Mouse (Mus musculus) heart, postnatal 25 days (tissue): ENCODE measurements around the gene Zfp335. TPM values are rescaled to one million over a fixed set of nuclear protein-coding genes. Genes with fewer than 3 reads are reported as not detected.

ENCODE experiments used
- DNase-seq: peaks from one replicate; pipeline ENCODE4 v3.0.0; 2022; ENCODE audit warnings: low spot score
- intact Hi-C: fragments of 180-260 bp; cut with DNase I; formaldehyde crosslinking; loops from one replicate; pipeline ENCODE4 v1.15.1; 2025
- total RNA-seq, 2 experiments: library from RNA; stranded (reverse); gene quantifications; 2 replicates each; pipeline ENCODE4 v1.2.3; 2021

Zfp335 gene
- total RNA-seq = 1 to 10 TPM; 8.6 to 9.2 TPM

DNA sequence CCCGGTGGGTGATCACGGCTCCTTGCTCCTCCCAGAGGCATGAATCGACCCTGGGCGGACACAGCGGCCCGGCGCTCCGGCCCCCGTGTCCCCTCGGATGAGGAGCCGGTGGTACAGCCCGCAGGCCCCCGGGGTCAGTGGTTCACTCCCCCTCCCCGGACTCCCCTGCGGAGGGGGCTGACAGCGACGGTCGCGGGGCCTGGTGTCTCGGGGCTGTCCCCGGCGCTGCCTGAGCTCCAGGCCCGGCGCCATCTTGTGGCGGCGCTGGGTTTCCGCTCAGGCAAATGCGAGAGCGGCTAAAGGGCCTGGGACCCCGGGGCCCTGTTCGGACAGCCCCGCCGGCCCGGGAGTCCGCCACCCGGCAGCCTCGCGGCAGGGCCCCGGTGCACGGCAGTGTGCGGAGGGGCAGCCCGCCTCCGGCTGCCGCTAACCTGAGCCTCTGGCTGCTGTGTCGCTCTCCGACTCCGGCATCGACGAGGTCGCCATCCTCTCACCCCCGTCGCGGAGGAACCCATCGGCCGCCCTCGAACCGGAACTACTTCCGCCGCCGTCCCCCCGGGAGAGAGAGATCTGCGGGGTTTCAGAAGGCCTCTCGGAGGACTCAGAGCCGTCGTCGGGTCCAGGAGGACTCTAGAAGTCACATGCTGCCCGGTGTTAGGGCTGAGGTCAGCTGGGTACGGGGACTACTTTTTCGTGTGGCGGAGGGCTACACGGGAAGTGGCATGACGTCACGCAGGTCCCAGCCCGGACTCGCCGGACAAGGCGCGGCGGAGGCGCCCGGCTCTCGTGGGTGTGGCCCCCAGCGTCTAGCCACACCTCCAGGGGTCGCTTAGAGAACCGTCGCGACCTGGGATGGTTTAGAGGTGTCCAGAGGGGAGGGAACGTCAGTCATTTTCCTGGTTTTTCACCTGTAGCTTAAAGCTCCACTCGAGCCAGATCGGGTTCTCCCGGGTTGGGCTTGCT, at the start of gene Zfp335:
Zfp335 (minus strand) TSS at position 672 of the 963 bp plus-strand sequence.
- intact Hi-C loops = loop anchor here (2.0 kb wide), 1 partner anchor 79 kb away; the partner anchor contains the start of genes Ctsa and Neurl2
- peak; percentile 89 for DNase-seq

DNA sequence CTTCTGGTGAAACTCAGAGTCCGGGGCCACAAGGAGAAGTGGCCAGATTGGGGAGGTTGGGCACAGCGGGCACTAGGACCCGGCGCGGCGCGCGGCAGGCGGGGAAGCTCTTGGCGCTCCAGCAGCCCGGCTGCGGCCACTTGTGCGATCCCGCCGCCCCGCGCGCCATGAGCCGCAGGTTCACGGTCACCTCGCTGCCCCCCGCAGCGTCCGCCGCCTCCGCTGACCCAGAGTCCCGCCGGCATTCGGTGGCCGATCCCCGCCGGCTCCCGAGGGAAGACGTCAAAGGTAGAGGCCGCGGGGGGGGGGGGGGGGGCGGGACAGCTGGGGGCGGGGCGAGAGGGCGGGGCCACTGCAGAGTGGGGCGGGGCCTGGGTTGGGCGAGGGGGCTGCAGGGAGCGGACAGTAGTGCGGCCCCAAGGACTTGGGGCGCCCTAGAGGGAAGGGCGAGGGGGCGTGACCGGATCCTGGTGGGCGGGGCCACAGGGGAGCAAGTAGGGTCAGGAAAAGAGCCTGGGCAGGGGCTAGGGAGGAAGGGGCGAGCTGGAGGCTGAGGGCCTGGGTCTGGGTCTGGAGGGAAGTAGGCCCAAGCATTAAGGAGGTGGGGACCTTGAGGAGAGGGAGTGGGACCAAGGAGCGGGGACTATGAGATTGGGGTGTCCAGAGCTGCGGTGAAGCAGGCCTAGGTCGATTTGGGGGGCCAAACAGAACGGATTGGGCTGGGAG, 49.3 kb upstream of the Zfp335 start, which contains the start of gene Slc12a5:
Slc12a5 (plus strand) TSS at position 87 of the 726 bp plus-strand sequence.
- intact Hi-C loops = loop anchor here (2.0 to 10.0 kb wide), 4 partner anchors 72 to 404 kb away; partner anchors contain the start of gene Zfp663
- no peak for DNase-seq

GRCm38 (mm10) chr2:164957548-164958315, 46.2 kb upstream of the Zfp335 start:
- intact Hi-C loops = loop anchor here (10.0 kb wide), 1 partner anchor 317 kb away; no protein-coding TSS in a partner anchor
- no peak for DNase-seq

GRCm38 (mm10) chr2:164956195-164956594, 44.6 kb upstream of the Zfp335 start:
- DNase-seq = no peak
- intact Hi-C loops = loop anchor here (10.0 kb wide), 1 partner anchor 319 kb away; no protein-coding TSS in a partner anchor

- intact Hi-C loops = loop anchor here (10.0 kb wide), 1 partner anchor 319 kb away; no protein-coding TSS in a partner anchor
These were observed 44.2 kb upstream of the Zfp335 start for GRCm38 (mm10) chr2:164955725-164956124.

DNA sequence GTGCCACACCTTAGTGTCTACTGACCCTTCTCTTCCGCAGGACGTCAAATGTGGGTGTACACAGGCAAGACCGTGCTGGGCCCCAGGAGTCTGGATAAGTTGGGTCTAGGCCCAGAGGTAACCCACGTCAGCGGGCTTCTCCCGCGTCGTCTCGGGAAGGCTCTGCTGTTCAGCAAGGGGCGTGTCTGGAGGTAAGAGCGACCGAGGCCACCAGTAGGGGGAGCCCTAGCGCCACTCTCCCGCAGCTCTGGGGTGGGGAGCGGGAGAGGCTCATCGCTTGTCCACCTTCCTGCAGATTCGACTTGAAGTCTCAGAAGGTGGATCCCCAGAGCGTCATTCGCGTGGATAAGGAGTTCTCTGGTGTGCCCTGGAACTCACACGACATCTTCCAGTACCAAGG, 41.7 kb upstream of the Zfp335 start:
- no peak for DNase-seq
- intact Hi-C loops = loop anchor here (2.0 to 10.0 kb wide), 2 partner anchors 80 to 322 kb away; no protein-coding TSS in a partner anchor

More at GRCm38 (mm10) chr2:164955725-164956124, 44.2 kb upstream of the Zfp335 start:
- DNase-seq = no peak

- no peak for DNase-seq
- intact Hi-C loops = loop anchor here (2.0 to 10.0 kb wide), 2 partner anchors 80 to 322 kb away; no protein-coding TSS in a partner anchor
These were observed 40.9 kb upstream of the Zfp335 start for GRCm38 (mm10) chr2:164952448-164952847.

DNA sequence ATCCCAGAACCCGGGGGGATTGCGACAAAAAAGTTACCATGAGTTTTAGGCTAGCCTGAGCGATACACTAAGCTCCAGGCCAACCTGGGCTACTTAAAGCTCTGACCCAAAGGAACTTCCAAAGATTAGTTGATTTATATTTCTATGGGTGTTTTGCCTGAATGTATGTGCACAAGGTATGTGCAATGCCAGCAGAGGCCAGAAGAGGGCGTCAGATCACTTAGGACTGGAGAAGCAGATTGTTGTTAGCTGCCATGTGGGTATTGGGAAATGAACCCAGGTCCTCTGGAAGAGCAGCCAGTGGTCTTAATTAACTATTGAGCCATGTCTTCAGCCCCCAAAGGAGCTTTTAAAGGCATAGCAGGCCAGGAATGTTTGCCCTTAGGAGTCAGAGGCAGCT, 40.2 kb upstream of the Zfp335 start:
- intact Hi-C loops = loop anchor here (2.0 to 10.0 kb wide), 2 partner anchors 81 to 323 kb away; no protein-coding TSS in a partner anchor
- no peak for DNase-seq

DNA sequence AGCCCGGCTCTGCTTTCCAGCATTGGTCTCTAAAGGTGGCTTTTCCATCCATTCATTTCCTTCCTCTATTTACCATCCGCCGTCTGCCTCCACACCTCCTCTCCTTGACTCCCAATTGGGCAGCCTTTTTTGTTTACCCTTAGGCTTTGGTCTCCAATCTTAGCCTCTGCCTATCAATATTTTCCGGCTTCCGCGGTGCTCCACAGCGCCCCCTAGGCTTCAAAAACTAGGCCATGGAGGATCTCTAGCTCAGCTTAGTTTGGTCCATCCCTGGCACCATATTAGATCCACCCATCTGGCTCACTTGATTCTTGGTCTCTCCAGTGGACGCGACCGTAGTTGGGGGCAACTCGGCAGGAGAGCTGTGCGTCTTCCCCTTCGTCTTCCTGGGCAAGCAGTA, 38.9 kb upstream of the Zfp335 start:
- DNase-seq = no peak
- intact Hi-C loops = loop anchor here (10.0 kb wide), 1 partner anchor 324 kb away; no protein-coding TSS in a partner anchor

DNA sequence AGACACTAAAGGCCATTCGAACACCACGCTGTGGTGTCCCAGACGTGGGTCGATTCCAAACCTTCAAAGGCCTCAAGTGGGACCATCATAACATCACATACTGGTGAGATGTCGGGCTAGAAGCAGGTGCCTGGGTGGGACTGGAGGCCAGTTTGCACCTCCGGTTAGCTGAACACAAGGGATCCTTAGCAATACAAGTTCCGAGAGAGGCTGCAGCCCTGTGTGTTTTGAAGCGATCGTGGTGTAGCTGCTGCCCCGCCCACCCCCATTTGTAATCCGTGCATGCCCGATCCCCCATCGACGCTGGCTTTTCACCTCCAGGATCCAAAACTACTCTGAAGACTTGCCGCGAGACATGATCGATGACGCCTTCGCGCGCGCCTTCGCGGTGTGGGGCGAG, 37.4 kb upstream of the Zfp335 start:
- DNase-seq = no peak
- intact Hi-C loops = no loop called here

- DNase-seq = no peak
- intact Hi-C loops = no loop called here
These were observed 36.4 kb upstream of the Zfp335 start for GRCm38 (mm10) chr2:164947930-164948329.

DNA sequence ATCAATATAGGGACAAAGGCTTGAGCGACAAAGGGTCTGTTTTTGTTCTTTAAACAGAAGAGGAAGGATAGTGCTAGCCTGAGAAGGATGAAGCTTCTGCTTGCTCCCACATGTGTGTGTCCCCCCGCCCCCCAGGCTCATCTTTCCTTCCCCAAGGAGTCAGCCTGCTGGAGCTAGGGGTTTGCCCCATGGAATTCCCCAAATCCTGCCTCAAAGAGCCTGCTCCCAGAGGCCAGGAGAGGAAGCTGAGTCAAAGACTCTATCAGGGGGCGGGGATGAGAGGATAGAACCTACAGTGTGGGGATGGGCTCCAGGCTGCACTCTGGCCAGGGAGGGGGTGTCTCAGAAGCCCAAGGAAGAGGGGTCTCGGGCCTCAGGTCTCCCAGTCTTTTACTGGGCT, 35.9 kb upstream of the Zfp335 start:
- DNase-seq = no peak
- intact Hi-C loops = no loop called here

DNA sequence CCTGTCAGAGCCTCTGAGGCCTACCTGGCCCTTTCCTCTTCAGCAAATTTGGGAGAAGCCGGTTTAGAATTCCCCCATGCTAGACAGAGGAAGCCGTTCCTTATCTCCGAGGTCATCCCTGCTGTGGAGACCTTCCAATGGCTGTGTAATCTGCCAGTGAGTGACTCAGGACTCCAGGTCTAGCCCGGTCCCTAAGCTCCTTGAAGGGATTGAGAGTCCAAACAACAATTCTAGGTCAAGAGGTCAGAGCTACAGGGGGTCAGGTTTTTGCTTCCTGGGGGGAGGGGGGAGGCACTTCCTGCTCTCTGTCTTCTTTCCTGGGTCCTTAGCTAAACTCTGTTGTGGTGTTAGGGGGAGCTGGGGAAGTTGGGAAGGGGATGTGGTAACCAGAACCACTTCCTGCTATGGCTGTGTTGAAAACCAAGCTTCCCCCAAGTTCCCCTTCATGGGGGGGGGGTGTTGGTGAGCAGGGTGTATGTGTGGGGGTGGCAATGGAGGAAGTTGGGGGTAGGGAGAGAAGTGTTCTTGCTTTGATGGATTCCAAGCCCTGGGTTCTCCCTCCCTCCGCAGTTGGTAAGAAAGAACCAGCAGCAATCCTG, 31.2 kb upstream of the Zfp335 start:
- no peak for DNase-seq
- intact Hi-C loops = no loop called here

GRCm38 (mm10) chr2:164940140-164940830, 28.7 kb upstream of the Zfp335 start, which contains the start of gene Mmp9:
Gene Mmp9, plus strand, starts transcription at chr2:164940780.
- intact Hi-C loops = no loop called here
- DNase-seq = no peak

DNA sequence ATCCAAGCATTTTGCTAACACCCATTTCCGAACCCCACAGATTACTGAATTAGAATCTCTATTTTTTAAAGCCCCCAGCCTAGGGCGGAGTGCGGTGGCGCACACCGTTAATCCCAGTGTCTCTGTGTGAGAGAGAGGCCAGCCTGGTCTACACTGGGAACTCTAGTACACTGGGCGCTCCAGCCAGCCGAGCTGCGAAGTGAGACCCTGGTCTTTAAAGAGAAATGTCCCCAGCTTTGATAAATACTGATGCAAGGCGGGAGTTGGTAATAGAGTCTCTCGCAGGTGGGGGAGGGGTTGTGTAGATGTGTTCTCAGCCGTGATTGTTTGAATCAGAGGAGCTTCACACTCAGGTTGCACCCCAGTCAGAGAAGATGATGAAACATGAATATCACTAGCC, 27.5 kb upstream of the Zfp335 start:
- intact Hi-C loops = no loop called here
- no peak for DNase-seq

- intact Hi-C loops = no loop called here
- no peak for DNase-seq
These were observed 26.9 kb upstream of the Zfp335 start for GRCm38 (mm10) chr2:164938146-164939091.

DNA sequence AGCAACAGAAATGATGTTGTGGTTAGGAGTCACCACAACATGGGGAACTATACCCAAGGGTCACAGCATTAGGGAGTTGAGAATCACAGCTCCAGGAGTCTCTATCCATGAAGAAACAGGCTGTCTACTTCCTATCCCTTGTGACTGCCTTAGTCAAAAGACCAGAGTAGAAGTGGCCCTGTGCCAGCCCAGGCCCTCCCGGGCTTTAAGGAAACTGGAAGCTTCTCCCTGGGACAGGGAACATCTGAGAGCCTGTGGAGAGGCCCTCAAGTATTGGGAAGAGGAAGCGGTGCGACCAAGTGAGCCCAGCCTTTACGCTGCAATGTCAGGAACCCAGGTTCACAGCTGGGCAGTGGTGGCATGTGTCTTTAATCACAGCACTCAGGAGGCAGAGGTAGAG, 24.4 kb upstream of the Zfp335 start:
- DNase-seq = no peak
- intact Hi-C loops = no loop called here
